Mouse (Mus musculus) liver, embryonic 14.5 days (tissue): Measurements from ENCODE around the gene Znhit1.

ENCODE experiments used
- CTCF ChIP-seq: IDR thresholded peaks from 2 replicates; pipeline ENCODE4 v1.5.1; 2016; ENCODE audit warnings: antibody characterized with exemption, low read depth, control low read depth
- EP300 ChIP-seq: IDR thresholded peaks from 2 replicates; pipeline ENCODE4 v1.6.1; 2016; ENCODE audit warnings: antibody characterized with exemption, low read depth

GRCm38 (mm10) chr5:136942781-136943180 is 45.0 kb downstream of the Znhit1 start:
- TF ChIP-seq CTCF (no peak), EP300 (no peak)
